Mouse (Mus musculus) intestine, embryonic 16.5 days (tissue): Measurements from ENCODE around the gene Elovl5. TPM values are rescaled to one million over a fixed set of nuclear protein-coding genes. Genes with fewer than 3 reads are reported as not detected.

Experiments
- ATAC-seq: fragments of 200-750 bp; cut with Nextera tagmentation; 2 replicates; pipeline ENCODE4 v1.8.0; 2017; ENCODE audit warnings: moderate TSS enrichment, moderate library complexity
- H3K27ac ChIP-seq: fragments of 300-500 bp; sonication (generic); 2 replicates; pipeline ENCODE4 v1.5.1; 2014; ENCODE audit warnings: mild to moderate bottlenecking, low read length
- H3K27me3 ChIP-seq: fragments of 300-500 bp; sonication (generic); replicated peaks from 2 replicates; pipeline ENCODE4 v1.6.1; 2014; ENCODE audit warnings: low read length, control low read depth, mixed read lengths; ENCODE audit not compliant: control insufficient read depth, insufficient read depth
- H3K36me3 ChIP-seq: fragments of 300-500 bp; sonication (generic); 2 replicates; pipeline ENCODE4 v1.6.1; 2014; ENCODE audit warnings: low read length, control low read depth; ENCODE audit not compliant: control insufficient read depth, insufficient read depth
- H3K4me1 ChIP-seq: fragments of 300-500 bp; sonication (generic); 2 replicates; pipeline ENCODE4 v1.6.1; 2014; ENCODE audit warnings: low read length, control low read depth, mixed read lengths; ENCODE audit not compliant: control insufficient read depth, insufficient read depth
- H3K4me2 ChIP-seq: fragments of 300-500 bp; sonication (generic); 2 replicates; pipeline ENCODE4 v1.6.1; 2014; ENCODE audit warnings: low read depth, low read length, control low read depth
- H3K4me3 ChIP-seq: fragments of 300-500 bp; sonication (generic); 2 replicates; pipeline ENCODE4 v1.5.1; 2014; ENCODE audit warnings: mild to moderate bottlenecking, low read length
- H3K9ac ChIP-seq: fragments of 300-500 bp; sonication (generic); 2 replicates; pipeline ENCODE4 v1.6.1; 2014; ENCODE audit warnings: low read depth, low read length
- H3K9me3 ChIP-seq: fragments of 300-500 bp; sonication (generic); 2 replicates; pipeline ENCODE4 v1.6.1; 2016; ENCODE audit warnings: low read length, control low read depth; ENCODE audit not compliant: control insufficient read depth
- WGBS: fragments of 180-500 bp; shearing (Covaris S2); extraction: QIAGEN DNeasy Blood & Tissue Kit; methylation state at CpG from one replicate; pipeline ENCODE4 v1.1.7; 2014; 5-methylcytosine and 5-hydroxymethylcytosine counted together
- polyA plus RNA-seq: library from polyadenylated mRNA; unstranded; fragments of >200 nt; fragmentation: Nextera tagmentation; extraction: Ambion mirVana; gene quantifications from 2 replicates; pipeline ENCODE4 v1.2.1, GENCODE M21; 2015

The Elovl5 gene
- polyA plus RNA-seq, 1 experiment from 2014 or later = 70.9 TPM

DNA sequence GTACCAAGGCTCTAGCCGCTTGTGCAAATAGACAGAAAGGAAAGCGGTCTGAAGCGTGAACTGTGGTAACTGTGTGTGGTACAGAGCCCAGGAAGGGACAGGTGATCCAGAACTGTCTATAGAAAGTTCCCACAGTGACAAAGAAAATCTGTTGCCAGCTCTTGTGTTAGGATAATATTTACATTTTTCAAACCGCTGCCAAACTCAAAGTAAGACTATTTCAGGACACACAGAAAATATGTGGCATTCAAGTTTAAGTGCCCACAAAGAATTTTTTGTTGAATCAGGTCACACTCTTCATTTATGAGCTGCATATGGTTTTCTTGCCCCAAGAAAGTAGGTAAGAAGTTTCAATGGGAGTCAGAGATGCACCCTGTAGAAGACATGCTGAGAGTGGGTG, 115.8 kb downstream of the Elovl5 start:
- Histone ChIP-seq H3K4me1 (no peaks in the 10 kb centered on the region), H3K27ac (no peak overlapping the region), H3K27me3 (no peaks in the 10 kb centered on the region), H3K9ac (no peak overlapping the region), H3K9me3 (no peaks in the 10 kb centered on the region), H3K4me2 (no peak overlapping the region), H3K36me3 (no peaks in the 10 kb centered on the region), H3K4me3 (no peak overlapping the region)
- ATAC-seq = no peak
- 83% methylated on average over 4 of the region's 4 CpGs for WGBS

Other genes starting within 250 kb of the Elovl5 start
- gene Gclc, start 162.8 kb upstream of the Elovl5 start, polyA plus RNA-seq = 4.7 and 10.1 TPM in 2 replicates
- not detected in 2 replicates for gene Gcm1, start 134.6 kb downstream of the Elovl5 start, polyA plus RNA-seq
- 39.8 and 43.3 TPM in 2 replicates for gene Fbxo9, start 191.7 kb downstream of the Elovl5 start, polyA plus RNA-seq
- 28.1 and 29.9 TPM in 2 replicates for gene Ick, start 191.8 kb downstream of the Elovl5 start, polyA plus RNA-seq